Mouse (Mus musculus) ES-E14 (cell line): Measurements from ENCODE around the gene Rag1. TPM values are rescaled to one million over a fixed set of nuclear protein-coding genes. Genes with fewer than 3 reads are reported as not detected.

Experiments used
- DNase-seq: peaks from one replicate; pipeline ENCODE4 v3.0.0-alpha.2; 2013; ENCODE audit warnings: low read depth, low spot score
- H3K27ac ChIP-seq: 2 replicates; pipeline ENCODE4 v1.5.1; 2012; ENCODE audit warnings: low read depth, mild to moderate bottlenecking, low read length, moderate library complexity, mixed read lengths; ENCODE audit not compliant: poor library complexity, insufficient read depth, severe bottlenecking
- H3K36me3 ChIP-seq: 2 replicates; pipeline ENCODE4 v1.6.1; 2012; ENCODE audit warnings: mild to moderate bottlenecking, low read length, moderate library complexity, mixed read lengths; ENCODE audit not compliant: control insufficient read depth, poor library complexity, insufficient read depth, severe bottlenecking
- H3K4me1 ChIP-seq, 2 experiments: fragments of 150-350 bp in 1 of 2; sonication (generic) in 1 of 2; 2 replicates each; pipeline ENCODE4 v1.6.1; 2012; ENCODE audit warnings: low read length in 2 of 2, mild to moderate bottlenecking in 1 of 2, mixed read lengths in 1 of 2; ENCODE audit not compliant: control insufficient read depth in 2 of 2, insufficient read depth in 2 of 2, poor library complexity in 1 of 2
- H3K4me3 ChIP-seq, 2 experiments: fragments of 150-350 bp in 1 of 2; sonication (generic) in 1 of 2; 2 replicates each; pipeline ENCODE4 v1.5.1; 2012; ENCODE audit warnings: low read length in 2 of 2, low read depth in 1 of 2, mild to moderate bottlenecking in 1 of 2, mixed read lengths in 1 of 2; ENCODE audit not compliant: insufficient read depth in 1 of 2, poor library complexity in 1 of 2, severe bottlenecking in 1 of 2
- H3K9ac ChIP-seq: 2 replicates; pipeline ENCODE4 v1.6.1; 2012; ENCODE audit warnings: low read depth, mild to moderate bottlenecking, low read length, mixed read lengths; ENCODE audit not compliant: poor library complexity, insufficient read depth, severe bottlenecking
- H3K9me3 ChIP-seq: fragments of 150-350 bp; sonication (generic); 2 replicates; pipeline ENCODE4 v1.6.1; 2012; ENCODE audit warnings: low read depth, mild to moderate bottlenecking, low read length; ENCODE audit not compliant: control insufficient read depth, insufficient read depth
- CHD2 ChIP-seq: IDR thresholded peaks from 2 replicates; pipeline ENCODE4 v1.6.1; 2014; ENCODE audit warnings: mild to moderate bottlenecking, low read depth, low read length, inconsistent platforms
- HCFC1 ChIP-seq: IDR thresholded peaks from 2 replicates; pipeline ENCODE4 v1.6.1; 2012; ENCODE audit warnings: low read length, inconsistent platforms, borderline replicate concordance; ENCODE audit not compliant: insufficient read depth
- MAFK ChIP-seq: IDR thresholded peaks from 2 replicates; pipeline ENCODE4 v1.6.1; 2014; ENCODE audit warnings: mild to moderate bottlenecking, low read depth, low read length, inconsistent platforms; ENCODE audit not compliant: insufficient read depth
- ZC3H11A ChIP-seq: IDR thresholded peaks from 2 replicates; pipeline ENCODE4 v1.6.1; 2012; ENCODE audit warnings: low read depth, mild to moderate bottlenecking, inconsistent platforms, low read length, borderline replicate concordance
- ZNF384 ChIP-seq: IDR thresholded peaks from 2 replicates; pipeline ENCODE4 v1.6.1; 2012; ENCODE audit warnings: low read depth, low read length, inconsistent platforms
- in situ Hi-C, 2 experiments: fragments of 600-800 bp; cut with MboI; formaldehyde crosslinking; loops; one replicate each; pipeline ENCODE4 v1.15.1; 2025; ENCODE audit warnings: low sequenced_read_pairs in 2 of 2, inconsistent platforms in 1 of 2; ENCODE audit not compliant: unreplicated experiment in 2 of 2
- total RNA-seq: library from RNA; depleted of rRNA; stranded (reverse); fragments of 300-350 nt; gene quantifications from 2 replicates; pipeline ENCODE4 v1.2.3, GENCODE M21; 2012

Gene Rag1
- total RNA-seq, 1 experiment, result not detected

- Histone ChIP-seq H3K4me3 (no peak overlapping the region), H3K27ac (no peak overlapping the region), H3K36me3 (peaks cover 9% of the 10 kb centered on the region), H3K9me3 (no peaks in the 10 kb centered on the region), H3K9ac (no peak overlapping the region), H3K4me1 (no peaks in the 10 kb centered on the region)
- DNase-seq, result no peak
- in situ Hi-C loops, result no loop called here
- TF ChIP-seq CHD2, result no peak
- no peak for TF ChIP-seq ZNF384
- no peak for TF ChIP-seq HCFC1
- no peak for TF ChIP-seq MAFK
- no peak for TF ChIP-seq ZC3H11A
These were observed 41.0 kb upstream of the Rag1 start for GRCm38 (mm10) chr2:101690252-101690827.

- no peaks in the 10 kb centered on the region for H3K9me3 ChIP-seq
- H3K36me3 ChIP-seq, result peaks cover 9% of the 10 kb centered on the region
- no peak overlapping the region for H3K4me3 ChIP-seq
- H3K4me1 ChIP-seq, result no peaks in the 10 kb centered on the region
- in situ Hi-C loops, result no loop called here
- no peak overlapping the region for H3K27ac ChIP-seq
- no peak for TF ChIP-seq ZNF384
- TF ChIP-seq CHD2, result no peak
- no peak for TF ChIP-seq MAFK
- no peak for TF ChIP-seq ZC3H11A
- no peak for TF ChIP-seq HCFC1
- DNase-seq, result no peak
- H3K9ac ChIP-seq, result no peak overlapping the region
These were observed 38.7 kb upstream of the Rag1 start for GRCm38 (mm10) chr2:101688011-101688410.

GRCm38 (mm10) chr2:101684421-101684820, 35.1 kb upstream of the Rag1 start:
- TF ChIP-seq ZC3H11A, result no peak
- no peak for TF ChIP-seq ZNF384
- TF ChIP-seq MAFK, result no peak
- TF ChIP-seq HCFC1, result no peak
- no peak overlapping the region for H3K9ac ChIP-seq
- no peak overlapping the region for H3K27ac ChIP-seq
- H3K4me3 ChIP-seq, result no peak overlapping the region
- no peaks in the 10 kb centered on the region for H3K9me3 ChIP-seq
- in situ Hi-C loops, result no loop called here
- H3K4me1 ChIP-seq, result no peaks in the 10 kb centered on the region
- peaks cover 8% of the 10 kb centered on the region; the same call in 1 of the 2 replicates for H3K36me3 ChIP-seq
- DNase-seq, result no peak

- H3K27ac ChIP-seq, result no peak overlapping the region
- peak overlapping the region; percentile 93 to 95 for H3K4me3 ChIP-seq
- no peak for DNase-seq
- no peaks in the 10 kb centered on the region for H3K9me3 ChIP-seq
- H3K36me3 ChIP-seq, result no peaks in the 10 kb centered on the region
- peak overlapping the region; percentile 54; the same call in 1 of the 2 replicates for H3K9ac ChIP-seq
- no peaks in the 10 kb centered on the region for H3K4me1 ChIP-seq
- in situ Hi-C loops, result no loop called here
- TF ChIP-seq CHD2 (no peak), ZNF384 (peak; percentile 74; the same call in 1 of the 2 replicates), ZC3H11A (no peak), HCFC1 (no peak), MAFK (no peak)
These were observed 30.0 kb upstream of the Rag1 start for GRCm38 (mm10) chr2:101679164-101679784.
